Mouse (Mus musculus): Measurements from ENCODE around the gene Nkapl.

- TF ChIP-seq CTCF (IDR thresholded peaks at IDR 0.05; ENCODE audit: extremely low read depth, insufficient read depth, insufficient read length, insufficient replicate concordance) (no peak), POLR2A (IDR thresholded peaks at IDR 0.05; ENCODE audit: low read depth, low read length) (no peak)
Measured at GRCm38 (mm10) chr13:21502296-21502695, 34.0 kb upstream of the Nkapl start.

Measured in spleen, adult 2 months (tissue).